Mouse (Mus musculus) bone marrow, adult 2 months (tissue): ENCODE measurements around the gene Nr1h2.
A peak's percentile ranks its signal among the peaks of the same experiment; 100 is the strongest.

ENCODE experiments used
- CTCF ChIP-seq: fragments of 200-500 bp; IDR thresholded peaks from 2 replicates; pipeline ENCODE4 v1.5.1; 2011; ENCODE audit warnings: low read length, control low read depth; ENCODE audit not compliant: control insufficient read depth, insufficient read depth
- POLR2A ChIP-seq: fragments of 200-500 bp; IDR thresholded peaks from 2 replicates; pipeline ENCODE4 v1.6.1; 2011; ENCODE audit warnings: low read depth, mild to moderate bottlenecking, control low read depth, low read length, borderline replicate concordance; ENCODE audit not compliant: control insufficient read depth

DNA sequence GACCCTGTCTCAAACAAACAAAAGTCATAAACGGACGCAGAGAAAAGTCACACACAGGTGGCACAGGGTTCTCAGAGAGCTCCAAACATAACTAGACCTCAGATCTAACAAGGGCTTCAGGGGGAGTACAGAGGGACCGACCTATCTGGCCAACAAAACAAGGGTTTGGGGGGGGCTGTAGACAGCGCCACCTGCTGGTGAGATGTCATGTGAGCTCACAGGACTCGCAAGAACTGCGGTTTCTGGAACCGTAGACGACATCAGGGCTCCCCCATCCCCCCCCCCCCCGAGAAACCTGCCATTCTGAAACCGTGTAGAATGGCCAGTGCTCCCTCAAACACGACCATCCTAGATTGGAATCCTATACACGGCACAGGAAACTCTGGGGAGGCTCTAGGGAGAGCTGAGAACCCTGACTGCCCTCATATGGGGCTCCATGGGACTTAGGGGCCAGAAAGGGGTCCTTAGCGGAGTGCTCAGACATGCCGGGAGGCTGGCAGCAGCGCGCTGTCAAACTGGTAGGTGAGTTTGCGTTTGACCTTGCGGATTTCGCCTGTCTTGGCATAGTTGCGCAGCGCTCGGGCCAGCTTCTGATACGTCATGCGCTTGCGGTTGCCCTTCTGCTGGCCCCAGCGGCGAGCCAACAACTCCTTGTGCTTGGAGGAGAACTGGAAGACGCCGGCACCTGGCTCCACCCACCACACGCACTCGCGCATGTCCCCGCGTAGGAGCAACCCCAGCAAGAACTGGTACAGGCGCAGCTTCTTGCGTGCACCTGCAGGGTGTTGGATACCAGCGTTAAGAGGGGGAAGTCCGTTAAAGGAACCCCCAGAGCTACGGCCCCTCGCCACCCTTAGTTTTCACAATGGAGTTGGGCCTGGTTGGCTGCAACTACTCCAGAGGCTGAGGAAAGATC, 26.0 kb downstream of the Nr1h2 start:
- TF ChIP-seq CTCF: peak; percentile 88
- peak; percentile 58; the same call in 1 of the 2 replicates for TF ChIP-seq POLR2A
